Mouse (Mus musculus) small intestine, adult 2 months (tissue): ENCODE data around the gene Kat14.

ENCODE experiments used
- CTCF ChIP-seq: fragments of 200-500 bp; IDR thresholded peaks from 2 replicates; pipeline ENCODE4 v1.5.1; 2012; ENCODE audit warnings: low read depth, mild to moderate bottlenecking, control low read depth, inconsistent platforms, low read length, moderate library complexity, mixed read lengths; ENCODE audit not compliant: insufficient replicate concordance, insufficient read length; ENCODE audit errors: extremely low read depth
- POLR2A ChIP-seq: fragments of 200-500 bp; IDR thresholded peaks from 2 replicates; pipeline ENCODE4 v1.6.1; 2012; ENCODE audit warnings: low read depth, mild to moderate bottlenecking, control low read depth, inconsistent platforms, low read length, moderate library complexity

- TF ChIP-seq CTCF, result no peak
- TF ChIP-seq POLR2A, result no peak
Measured at GRCm38 (mm10) chr2:144330960-144331371, 37.8 kb upstream of the Kat14 start.
